Mouse (Mus musculus) embryonic fibroblast, embryonic 13.5 days (primary cell): ENCODE measurements around the gene Syt17.

Source experiments
- CTCF ChIP-seq: IDR thresholded peaks from 2 replicates; pipeline ENCODE4 v1.5.1; 2011; ENCODE audit warnings: mild to moderate bottlenecking, control low read depth, low read length, moderate library complexity, borderline replicate concordance; ENCODE audit not compliant: insufficient read depth
- POLR2A ChIP-seq: IDR thresholded peaks from 2 replicates; pipeline ENCODE4 v1.6.1; 2011; ENCODE audit warnings: low read depth, mild to moderate bottlenecking, control low read depth, low read length, moderate library complexity

DNA sequence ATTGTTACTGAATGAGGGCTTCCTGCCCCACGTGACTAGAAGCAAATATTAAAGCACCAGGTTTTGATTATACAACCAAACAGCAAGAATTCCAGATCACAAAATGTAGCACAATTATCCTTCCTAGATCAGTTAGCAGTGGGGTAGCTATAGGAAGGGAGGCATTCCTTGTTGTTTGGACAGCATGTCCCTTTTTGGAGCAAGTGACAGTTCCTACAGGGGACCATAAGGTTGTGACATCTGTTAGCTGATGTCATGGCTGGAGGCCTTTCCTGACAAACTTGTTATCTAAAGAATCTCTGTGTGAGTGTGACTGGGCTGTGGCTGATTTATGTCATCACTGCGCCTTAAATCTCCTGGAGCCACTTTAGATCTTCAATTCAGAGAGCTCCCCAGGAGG, 97.2 kb downstream of the Syt17 start:
- TF ChIP-seq POLR2A (no peak), CTCF (no peak)
